Mouse (Mus musculus) spleen, adult 18-20 months (tissue): ENCODE results near the gene Atf7ip.

Experiments used
- DNase-seq, 2 experiments: peaks; one replicate each; pipeline ENCODE4 v3.0.0; 2022; ENCODE audit warnings: mixed read lengths in 2 of 2

Atf7ip gene

DNA sequence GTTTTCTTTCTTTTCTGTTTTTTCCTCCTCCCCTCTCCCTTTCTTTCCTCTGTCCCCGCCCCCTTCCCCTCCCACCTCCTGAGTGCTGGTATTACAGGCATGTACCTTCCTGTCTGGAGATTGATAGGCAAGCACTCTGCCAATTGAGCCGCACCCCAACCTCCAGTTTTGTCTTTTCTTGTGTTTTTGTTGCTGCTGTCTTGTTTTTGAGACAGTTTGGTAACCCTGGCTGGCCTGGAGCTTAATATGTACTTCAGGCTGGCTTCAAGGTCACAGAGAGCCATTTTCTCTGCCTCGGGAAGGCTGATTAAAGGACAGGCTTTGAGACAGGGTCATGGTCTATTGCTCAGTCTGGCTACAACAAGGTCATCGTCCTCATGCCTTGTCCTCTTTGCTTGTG is 18.8 kb downstream of the Atf7ip start:
- no peak for DNase-seq

DNA sequence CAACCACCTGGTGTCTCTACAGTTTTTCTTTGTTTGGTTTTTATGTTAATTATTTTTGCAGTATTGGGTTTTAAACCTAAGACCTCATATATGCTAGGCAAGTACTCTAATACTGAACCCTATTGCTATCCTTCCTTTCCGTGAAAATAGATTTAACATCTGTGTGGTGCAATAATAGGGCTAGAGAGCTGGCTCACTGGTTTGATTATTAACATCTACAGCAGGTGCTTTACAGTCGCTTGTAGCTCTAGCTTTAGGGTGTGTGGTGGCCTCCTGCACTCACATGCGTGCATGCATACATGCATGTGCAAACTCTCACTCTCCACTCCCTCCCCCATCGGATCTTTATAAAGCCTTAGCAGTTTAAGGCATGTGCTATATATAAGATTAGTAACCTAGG is 19.6 kb downstream of the Atf7ip start:
- DNase-seq, result no peak

DNA sequence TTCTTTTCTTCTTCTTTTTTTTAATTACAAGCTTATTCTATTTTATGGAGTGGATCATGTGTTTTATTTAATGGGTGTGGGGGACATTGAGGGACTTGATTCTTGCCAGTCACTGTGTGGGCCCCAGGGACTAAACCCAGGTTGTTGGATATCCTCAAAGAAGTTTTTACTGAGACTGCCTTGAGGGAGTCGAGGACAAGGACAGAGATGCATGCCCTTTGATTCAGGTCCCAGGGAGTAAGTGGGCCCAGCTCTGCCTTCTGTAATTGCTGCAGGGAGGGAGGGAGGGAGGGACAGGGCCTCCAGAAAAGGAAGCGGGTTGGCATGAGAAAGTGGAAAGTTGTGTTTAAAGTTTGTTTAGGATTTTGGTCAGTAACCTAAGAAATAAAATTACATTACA is 23.2 kb downstream of the Atf7ip start:
- DNase-seq, result no peak

DNA sequence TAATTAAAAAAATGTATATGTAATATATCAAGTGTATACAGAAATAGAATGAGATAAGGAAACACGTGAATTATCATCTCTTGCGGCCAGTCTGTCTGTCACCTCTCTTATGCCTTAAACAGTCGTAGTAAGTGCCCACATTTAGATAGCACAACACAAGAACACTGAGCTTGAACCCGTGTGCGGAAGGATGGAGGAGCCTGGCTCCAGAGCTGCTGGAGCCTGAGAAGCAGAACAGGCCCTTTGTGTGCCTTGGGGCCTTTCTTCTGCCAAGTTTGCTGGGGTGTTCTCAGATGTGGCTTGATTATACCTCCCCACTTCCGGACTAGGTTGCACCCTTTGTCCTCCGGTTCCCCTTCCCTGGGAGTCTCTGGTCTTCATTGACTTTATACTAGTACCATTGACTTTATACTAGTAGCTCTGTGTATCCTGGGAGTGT is 25.8 kb downstream of the Atf7ip start:
- DNase-seq, result no peak

DNA sequence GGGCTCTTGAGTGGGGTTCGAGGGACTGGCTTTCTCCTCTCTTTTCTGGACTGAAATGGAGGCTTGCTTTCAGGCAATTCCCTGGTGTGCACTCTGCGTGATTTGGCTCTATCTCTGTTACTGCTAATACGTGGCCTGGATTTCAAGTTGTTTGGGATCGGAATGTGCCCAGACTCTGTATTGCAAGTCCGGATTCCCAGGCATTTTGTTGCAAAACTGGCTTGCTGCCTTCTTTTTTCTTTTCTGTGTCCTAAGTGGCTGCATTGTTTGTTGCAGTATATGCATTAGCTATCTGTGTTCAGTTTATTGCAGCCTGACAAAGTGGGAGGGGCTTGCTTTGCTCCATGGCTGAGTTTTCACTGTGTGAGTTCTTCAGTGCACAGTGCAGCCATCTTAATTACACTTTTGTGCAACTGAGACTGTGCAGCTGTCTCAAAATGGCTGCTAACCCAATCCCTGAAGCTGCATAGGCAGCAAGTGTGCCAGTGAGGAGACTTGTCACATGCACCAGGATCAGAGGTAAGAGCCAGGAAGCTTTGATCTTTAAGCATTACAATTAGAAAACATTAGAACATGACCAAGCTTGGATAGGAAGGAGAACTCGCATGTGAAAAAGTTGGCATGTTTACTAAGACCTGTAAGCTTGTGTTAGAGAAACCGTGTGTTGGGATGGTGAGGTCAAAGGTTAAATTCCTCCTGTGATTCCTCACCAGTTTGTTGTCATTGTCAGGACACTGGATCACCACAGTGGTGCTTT is 26.7 kb downstream of the Atf7ip start:
- DNase-seq, result no peak

DNA sequence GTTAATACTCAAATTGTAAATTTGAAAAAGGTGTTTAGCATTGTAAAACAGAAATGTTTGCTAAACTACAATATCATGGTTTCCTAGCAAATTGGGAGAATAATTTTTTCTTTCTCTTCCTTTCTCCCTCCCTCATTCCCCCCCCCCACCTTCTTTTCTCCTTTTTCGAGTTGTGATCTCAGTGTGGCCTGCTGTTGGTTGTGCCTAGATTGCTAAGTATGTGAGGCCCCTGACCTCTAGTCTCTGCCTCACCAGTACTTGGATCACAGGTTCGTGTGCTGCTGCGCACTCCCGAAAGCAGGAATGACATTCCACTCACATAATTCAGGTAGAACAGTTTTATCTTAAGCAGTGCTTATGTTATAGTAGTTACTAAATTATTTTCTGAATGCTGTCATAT is 27.8 kb downstream of the Atf7ip start:
- no peak for DNase-seq

DNA sequence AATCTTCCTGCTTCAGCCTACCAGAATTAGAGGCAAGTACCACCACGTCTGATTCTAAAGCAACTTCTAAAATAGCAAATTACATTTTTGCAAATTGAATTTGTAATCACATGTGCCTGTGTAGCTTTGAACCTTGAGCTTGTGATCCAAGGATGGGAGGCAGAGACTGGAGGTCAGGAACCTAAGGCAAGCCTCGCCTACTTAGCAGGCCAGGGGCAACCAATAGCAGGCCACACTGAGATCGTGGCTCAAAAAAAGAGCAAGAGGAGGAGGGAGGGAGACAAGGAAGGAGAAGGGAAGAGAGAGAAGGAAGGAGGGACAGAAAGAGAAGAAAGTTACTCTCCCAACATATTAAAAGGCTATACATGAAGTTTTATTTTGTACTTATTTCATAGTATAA is 28.5 kb downstream of the Atf7ip start:
- no peak for DNase-seq

DNA sequence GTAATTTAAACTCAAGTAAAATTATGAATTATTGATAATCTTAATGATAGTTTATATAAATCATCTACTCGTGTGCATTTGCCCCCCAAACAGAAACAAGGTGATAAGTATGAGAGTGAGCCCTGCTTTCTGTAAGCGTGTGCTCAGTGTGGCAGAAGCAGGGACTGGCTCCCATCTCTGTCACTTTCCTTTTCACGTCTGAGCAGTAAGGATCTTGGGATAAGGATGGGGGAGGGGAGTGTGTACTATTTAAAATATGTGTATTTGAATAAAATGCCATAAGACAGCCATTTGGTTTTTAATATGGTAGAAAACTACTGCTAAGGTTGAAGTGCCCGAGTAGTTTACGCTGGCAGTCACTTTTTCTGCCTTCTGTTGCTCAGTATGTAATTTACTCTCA is 29.2 kb downstream of the Atf7ip start:
- DNase-seq, result no peak

DNA sequence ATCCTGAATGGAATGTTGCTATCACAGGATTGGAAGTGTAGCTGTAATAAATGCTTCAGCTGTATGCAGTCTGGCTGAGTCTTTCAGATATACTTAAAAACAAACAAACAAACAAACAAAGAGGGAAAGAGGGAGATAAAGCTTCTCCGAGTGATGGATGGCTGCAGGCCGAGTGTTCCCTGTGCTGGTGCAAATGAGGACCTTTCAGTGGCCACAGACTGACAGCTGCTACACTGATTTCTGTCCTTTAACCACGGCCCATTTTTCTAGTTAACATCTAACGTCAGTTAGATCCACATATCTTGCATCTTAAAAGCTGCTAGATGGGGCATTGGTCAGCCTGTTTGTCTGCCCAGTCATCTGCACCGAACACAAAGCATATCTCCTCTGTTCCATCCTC is 30.2 kb downstream of the Atf7ip start:
- no peak for DNase-seq

DNA sequence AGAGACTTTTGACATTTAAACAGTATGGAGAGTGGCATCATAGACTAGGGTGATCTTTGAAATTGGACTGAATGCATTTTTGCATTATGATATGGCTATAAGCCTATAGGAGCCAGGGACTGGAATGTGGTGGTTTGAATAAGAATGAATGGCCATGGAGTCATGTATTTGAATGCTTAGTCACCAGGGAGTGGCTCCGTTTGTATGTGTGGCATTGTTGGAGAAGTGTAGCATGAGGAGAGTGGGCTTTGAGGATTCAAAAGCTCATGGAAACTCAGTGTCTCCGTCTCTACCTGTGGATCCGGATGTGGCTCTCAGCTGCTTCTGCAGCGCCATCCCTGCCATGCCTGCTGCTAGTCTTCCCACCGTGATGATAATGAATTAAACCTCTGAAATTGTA is 35.4 kb downstream of the Atf7ip start:
- no peak for DNase-seq

DNA sequence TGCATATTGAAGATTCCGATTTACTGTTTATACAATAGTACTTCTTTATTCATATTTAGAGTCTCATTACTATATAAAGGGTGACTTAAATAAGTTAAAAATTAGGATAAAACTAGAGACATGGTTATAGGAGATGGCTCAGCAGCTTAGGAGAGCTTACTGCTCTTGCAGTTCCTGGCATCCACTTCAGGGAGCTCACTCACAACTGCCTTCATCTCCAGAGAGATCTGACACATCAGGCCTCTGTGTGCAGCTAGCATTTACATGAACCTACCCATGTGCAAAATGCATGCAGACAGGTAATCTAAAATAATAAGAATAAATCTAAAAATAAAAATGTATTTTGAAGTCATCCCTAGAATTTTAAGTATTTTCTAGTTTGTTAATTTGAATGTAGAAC is 36.1 kb downstream of the Atf7ip start:
- DNase-seq, result no peak

DNA sequence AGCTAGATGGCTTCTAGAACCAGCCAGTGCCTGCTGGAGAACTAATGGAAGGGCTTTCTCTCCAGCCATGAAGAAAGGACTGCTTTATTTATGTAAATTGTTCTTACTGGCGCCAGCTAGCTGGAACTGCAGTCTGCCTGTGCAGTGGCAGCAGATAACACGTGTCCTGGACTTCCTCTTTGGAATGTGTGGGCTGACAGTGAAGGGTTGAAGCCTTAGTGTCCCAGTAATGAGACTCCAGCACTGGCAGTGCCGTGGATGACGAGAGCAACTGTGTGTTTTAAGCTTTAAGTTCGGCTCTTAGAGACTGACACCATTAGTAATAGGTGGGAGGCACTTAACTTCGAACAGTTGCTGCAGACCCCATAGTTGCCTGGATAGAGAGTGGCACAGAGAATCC is 37.2 kb downstream of the Atf7ip start:
- DNase-seq, result no peak

DNA sequence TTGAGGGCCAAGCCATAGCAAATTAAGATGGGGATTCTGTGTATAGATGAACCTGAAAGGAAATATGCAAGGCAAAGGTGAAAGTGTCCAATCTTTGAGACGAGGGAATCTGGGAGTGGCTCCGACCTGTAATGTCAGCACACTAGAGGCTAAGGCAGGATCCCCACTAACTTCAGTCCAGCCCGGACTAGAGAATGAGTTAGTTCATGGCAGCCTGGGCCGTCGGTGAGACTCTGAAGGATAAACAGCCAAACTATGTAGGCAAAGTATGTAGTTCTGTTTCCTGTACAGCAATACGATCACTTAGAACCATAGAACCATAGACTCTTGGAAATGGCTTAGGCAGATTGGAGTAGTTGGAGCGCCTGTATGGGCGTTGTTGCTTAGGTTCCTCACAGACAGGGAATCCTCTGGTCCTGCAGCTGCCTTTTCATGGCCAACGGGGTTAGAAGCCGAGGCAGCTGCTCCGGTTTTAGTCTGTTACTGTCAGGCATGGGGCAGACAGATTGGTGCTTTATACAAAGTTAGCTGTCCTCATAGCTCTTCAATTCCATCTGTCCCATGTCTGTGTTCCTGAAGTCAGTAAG is 39.4 kb downstream of the Atf7ip start:
- no peak for DNase-seq

DNA sequence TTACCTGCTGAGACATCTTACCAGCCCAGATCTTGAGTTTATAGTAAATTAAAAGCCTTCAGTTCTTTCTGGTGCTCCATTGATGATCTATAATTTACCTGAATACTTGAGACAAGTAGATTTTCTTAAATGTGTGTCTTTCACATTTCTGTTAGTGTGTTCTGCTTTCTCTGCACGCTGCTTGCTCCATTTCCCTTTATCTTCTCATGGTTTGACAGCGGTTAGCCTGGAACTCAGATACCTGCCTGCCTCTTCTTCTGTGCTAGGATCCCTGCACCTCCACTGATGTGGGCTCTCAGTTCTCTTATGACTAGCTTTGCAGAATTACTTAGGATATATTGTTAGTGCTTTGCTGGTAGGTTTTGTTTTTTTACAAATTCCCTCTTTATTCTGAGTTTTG is 40.3 kb downstream of the Atf7ip start:
- no peak for DNase-seq

DNA sequence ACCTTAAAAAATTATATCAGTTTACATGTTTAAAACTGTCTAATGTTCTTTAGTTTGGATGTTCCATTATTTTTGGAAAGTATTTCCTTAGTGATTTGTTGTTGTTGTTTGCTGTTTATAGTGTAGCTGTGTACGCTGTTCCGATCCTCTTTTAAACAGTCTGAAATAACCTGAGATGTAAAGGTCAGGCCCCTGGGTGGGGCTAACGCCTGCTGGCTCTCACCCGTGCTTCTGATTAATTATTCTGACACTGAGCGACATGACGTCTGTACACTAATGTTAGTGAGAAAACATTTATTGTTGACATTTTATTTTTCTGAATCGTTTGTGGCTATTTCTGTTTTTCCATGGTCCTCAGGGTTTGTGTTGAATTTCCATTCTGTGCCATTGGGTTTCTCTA is 41.0 kb downstream of the Atf7ip start:
- DNase-seq, result no peak

DNA sequence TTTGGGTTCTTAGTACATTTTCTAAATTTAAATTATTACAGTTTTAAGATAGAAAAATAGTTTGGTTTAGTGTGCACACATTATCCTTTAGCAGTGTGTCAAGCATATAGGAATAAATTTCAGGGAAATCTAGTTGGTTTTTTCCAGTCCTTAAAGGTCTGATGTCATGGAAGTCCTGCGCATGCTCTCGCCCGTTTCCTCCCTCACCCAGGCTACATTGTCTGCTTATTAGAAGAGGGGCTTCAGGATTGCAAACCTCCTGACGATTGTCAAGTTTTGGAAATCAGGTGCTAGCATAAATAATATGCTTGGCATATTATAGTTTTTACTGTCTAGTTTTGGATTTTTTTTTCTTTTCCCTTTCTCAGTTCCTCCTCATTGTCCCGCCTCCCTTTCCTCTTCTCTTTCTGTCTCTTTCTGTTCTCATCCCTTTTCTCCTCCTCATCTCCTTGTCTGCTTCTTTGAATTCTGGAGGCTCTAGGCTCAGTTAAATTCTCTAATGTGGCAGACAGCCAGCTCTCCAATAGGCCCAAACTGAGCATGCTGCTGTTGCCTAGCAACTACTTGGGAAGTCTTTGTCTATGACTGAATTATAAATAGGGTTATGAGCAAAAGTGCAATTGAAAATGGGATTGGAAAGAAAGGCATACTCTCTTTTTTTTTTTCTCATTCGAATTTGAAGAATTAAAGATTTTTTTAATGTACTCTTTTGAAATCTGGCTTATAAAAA is 42.2 kb downstream of the Atf7ip start:
- no peak for DNase-seq

DNA sequence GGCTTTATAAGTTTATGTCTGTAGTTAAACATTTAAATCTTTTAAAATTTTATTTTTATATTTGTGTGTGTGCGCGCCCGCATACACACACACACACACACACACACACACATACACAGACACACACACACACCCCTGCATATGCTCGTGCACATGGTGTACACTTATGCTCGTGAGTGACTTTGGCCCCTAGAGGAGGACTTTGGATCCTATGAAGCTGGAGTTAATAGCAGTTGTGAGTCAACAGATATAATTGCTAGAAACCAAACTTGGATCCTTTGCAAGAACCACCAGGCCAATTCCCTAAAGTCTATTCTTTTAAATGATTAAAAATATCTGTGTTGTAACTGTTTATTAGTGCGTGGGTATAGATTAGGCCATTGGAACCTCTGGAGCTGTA is 42.8 kb downstream of the Atf7ip start:
- DNase-seq, result no peak

DNA sequence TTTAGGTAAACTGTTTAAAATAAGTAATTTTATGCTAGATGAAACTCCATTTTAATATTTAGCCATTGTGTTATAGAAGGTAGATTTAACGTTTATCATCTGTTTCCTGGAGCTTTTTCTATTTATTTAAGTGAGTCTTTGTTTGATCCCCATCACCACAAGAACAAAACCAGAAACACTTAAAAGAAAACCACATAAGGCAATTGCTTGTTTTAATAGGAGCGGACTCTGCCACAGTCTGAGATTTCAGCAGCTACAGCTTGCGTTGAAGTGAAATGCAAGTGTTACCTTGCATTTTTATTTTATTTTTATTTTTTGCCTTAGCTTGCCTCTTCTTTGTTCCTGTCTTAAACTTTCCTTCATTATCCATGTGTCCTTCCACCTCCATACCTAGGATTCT is 43.6 kb downstream of the Atf7ip start:
- DNase-seq, result no peak

DNA sequence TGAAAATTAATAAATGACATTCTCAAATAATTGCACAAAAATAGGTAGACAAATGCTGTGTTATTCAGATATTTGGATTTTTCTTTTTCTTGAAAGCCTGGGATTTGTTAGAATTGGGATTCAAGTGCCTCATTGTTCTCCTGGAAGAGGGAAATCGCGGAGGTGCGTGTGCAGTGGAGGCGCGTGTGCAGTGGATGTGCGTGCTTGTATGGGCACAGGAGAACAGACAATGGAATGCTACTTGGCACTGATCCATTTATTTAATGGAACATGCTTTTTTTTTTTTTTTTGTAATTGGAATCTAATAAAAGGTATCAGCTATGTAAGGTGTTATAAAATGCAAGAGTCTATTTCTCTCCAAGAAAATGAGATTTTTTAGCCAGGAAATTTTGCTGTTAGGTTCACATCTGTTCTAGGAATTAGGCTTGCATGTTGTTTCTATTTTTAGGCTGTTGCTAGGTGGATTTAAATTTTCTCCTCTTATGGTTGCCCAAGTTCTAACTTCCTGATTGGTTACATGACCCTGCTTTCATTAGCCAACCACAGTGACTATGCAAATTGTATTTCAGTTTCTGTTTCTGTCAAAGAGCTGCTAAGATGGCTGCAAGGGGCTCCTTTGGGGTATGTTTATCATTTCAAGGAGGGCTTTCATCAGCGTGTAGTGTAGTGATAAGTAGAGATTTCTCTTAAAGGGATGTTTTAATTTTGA is 44.8 kb downstream of the Atf7ip start:
- no peak for DNase-seq

DNA sequence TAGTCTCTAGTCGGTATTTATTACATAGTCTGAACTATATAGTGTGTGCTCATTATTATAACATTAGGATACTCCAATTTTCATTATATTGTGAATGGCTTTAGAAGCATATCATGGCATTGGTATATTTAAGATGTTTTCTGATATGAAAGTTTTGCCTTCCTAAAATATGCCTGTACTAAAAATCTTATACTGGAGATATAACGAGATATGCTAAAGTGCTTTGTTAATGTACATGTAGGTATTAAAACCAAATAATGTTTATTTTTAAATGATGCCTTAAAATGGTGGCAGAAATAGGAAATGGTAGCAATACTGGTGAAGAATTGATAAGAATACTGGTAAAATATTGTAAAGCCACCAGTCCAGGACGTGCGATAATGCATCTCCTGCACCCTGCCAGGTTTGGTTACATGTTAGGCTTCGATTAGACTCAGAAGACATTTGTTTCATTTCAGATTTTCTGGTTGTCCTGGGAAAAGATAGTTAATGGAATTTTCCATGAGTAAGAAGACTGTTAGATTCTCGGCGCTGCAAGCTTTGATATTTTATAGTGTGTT is 45.7 kb downstream of the Atf7ip start:
- DNase-seq, result no peak

DNA sequence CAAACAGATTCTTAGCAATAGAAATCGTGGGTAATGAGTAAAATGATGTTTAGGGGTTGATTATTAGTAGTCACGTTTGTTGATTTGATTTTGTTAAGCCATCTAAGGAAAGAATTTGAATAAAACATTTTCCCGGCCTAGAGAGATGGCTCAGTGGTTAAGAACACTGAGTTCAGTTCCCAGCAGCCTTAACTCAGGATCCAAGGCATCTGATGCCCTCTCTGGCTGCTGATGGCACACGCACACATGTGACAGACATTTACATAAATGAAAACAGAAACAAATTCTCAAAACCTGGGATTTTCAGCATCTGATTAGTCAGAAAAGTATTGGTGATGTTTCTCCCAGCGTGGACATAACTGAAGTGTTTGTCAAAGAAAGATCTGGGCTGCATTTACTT is 47.2 kb downstream of the Atf7ip start:
- no peak for DNase-seq

DNA sequence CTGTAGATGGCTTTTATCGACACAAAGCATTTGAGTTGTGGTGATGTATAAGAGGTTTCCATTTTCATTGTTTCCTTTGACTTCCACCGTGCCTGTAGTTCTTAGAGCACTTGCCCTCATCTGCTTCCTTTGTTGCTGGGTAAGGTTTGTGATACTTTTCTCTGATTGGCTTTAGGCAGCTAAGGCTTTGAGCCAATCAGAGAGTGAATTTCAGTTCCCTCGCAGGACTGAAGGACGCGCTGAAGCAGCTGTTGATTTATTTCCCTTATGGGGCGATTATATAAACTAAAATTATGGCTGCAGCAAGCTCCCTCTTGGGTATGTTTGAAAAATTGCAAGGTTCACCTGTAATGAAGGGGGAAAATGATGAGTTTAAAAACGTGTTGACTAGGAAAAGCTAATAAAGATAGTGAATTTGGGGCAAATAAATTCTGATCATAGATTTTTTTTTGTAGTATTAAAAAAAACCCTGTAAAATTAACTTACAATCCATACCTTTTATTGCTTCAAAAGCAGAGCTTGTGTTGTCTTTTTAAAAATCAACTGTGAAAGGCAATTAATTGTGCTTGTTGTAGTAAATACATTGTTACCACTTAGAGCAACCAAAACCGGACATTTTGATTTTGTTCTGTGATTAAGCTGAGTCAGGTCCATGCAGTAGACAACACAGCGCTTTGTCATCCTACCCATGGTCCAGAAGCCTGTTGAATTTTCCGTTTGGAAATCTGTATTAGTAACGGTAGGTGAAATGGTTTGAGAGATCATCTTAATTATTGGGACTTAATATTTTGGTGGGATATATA is 48.0 kb downstream of the Atf7ip start:
- DNase-seq, result no peak
